Comparison of ENCODE assay signal across 11 mouse cellular contexts in genomic region chr2:160925203-160925602, GRCm38 (mm10). TPM values are rescaled to one million over a fixed set of nuclear protein-coding genes. Genes with fewer than 3 reads are reported as not detected.
DNase-seq lines count a peak whose midpoint lies in the region.
"Had no signal": no experiment of that assay in that cellular context is flagged by ENCODE, and none has a peak within 500 bp of the region (broad histone marks: within the 10 kb centered on the region; RNA-seq: fewer than 3 reads in every experiment).

No protein-coding gene starts in this region.

- peak; percentile 33 for DNase-seq in heart, adult 8-10 months (ENCODE audit: low spot score)
- no peak for DNase-seq in heart, postnatal 4 days
- DNase-seq in lung, postnatal 4 days, result peak; percentile 16 to 37
- no peak for DNase-seq in lung, postnatal 36 days
- peak; percentile 57 to 58 for DNase-seq in gastrocnemius, adult 8-10 months (ENCODE audit: low spot score in 2 of 2)
- peak; percentile 14 to 31 for DNase-seq in layer of hippocampus, postnatal 36 days
- no peak for DNase-seq in kidney, adult 11 months
- DNase-seq in c-Kit-positive CD71-positive TER-119-positive erythroid progenitor cells, embryonic 14.5 days (ENCODE audit: low spot score), result no peak
- DNase-seq: embryo, embryonic 11 days; thymus, postnatal 36 days had no signal

RNA-seq across cellular contexts. Expression of gene Emilin3, which starts 13.1 kb away (rescaled TPM):
- 1 to 10 TPM in 3 of 4 experiments, under 1 TPM in 1; 0.57 to 3.0 (median 1.9) TPM for total RNA-seq in heart, adult 8-10 months (2022)
- 1 to 10 TPM; 8.8 to 9.6 TPM for total RNA-seq in heart, postnatal 4 days (2021)
- under 1 TPM; 0.13 to 0.43 (median 0.25) TPM for total RNA-seq in gastrocnemius, adult 8-10 months (2022)
- under 1 TPM in 1 of 2 experiments, not detected in 1; 0.15 TPM for total RNA-seq in layer of hippocampus, postnatal 36 days (2021)
- total RNA-seq: neutrophil, adult 5-6 weeks had no signal

RNA-seq across cellular contexts. Expression of gene Lpin3, which starts 44.7 kb away (rescaled TPM):
- total RNA-seq in heart, adult 8-10 months (2022), result 1 to 10 TPM; 3.6 to 6.6 (median 4.9) TPM
- 1 to 10 TPM; 2.1 to 2.2 TPM for total RNA-seq in heart, postnatal 4 days (2021)
- 1 to 10 TPM; 1.2 to 2.4 (median 1.9) TPM for total RNA-seq in gastrocnemius, adult 8-10 months (2022)
- total RNA-seq in layer of hippocampus, postnatal 36 days (2021), result 1 to 10 TPM; 1.1 to 1.4 TPM
- total RNA-seq: neutrophil, adult 5-6 weeks had no signal

RNA-seq across cellular contexts. Expression of gene Zhx3, which starts 52.4 kb away (rescaled TPM):
- total RNA-seq in heart, adult 8-10 months (2022), result 10 to 100 TPM; 32.2 to 35.5 (median 33.1) TPM
- 10 to 100 TPM; 22.8 to 24.9 TPM for total RNA-seq in heart, postnatal 4 days (2021)
- 10 to 100 TPM; 18.9 to 27.5 (median 23.1) TPM for total RNA-seq in gastrocnemius, adult 8-10 months (2022)
- total RNA-seq in layer of hippocampus, postnatal 36 days (2021), result 100 to 1,000 TPM in 1 of 2 experiments, 10 to 100 TPM in 1; 92.9 to 124 TPM

Comparison
In these comparisons a context has a peak if more than half of its experiments do, and no peak if none do; other contexts are left out.
1. DNase-seq: peak in heart, adult 8-10 months (single experiment), lung, postnatal 4 days (2 of 2), gastrocnemius, adult 8-10 months (2 of 2) and layer of hippocampus, postnatal 36 days (2 of 2); none in heart, postnatal 4 days (single experiment), lung, postnatal 36 days (single experiment), kidney, adult 11 months (single experiment) and c-Kit-positive CD71-positive TER-119-positive erythroid progenitor cells, embryonic 14.5 days (single experiment).